Mouse (Mus musculus) liver, adult 2 months (tissue): ENCODE data around the gene Ccdc82.

Experiments used
- CTCF ChIP-seq: fragments of 200-500 bp; IDR thresholded peaks from 2 replicates; pipeline ENCODE4 v1.5.1; 2011; ENCODE audit warnings: low read depth, low read length, control low read depth
- POLR2A ChIP-seq: fragments of 200-500 bp; IDR thresholded peaks from 2 replicates; pipeline ENCODE4 v1.6.1; 2011; ENCODE audit warnings: low read length, control low read depth; ENCODE audit not compliant: insufficient read depth; ENCODE audit errors: extremely low read depth

GRCm38 (mm10) chr9:13300891-13301782, 54.4 kb downstream of the Ccdc82 start:
- TF ChIP-seq POLR2A, result no peak
- no peak for TF ChIP-seq CTCF
